Mouse (Mus musculus): ENCODE data around the gene Fam24a. TPM values are rescaled to one million over a fixed set of nuclear protein-coding genes. Genes with fewer than 3 reads are reported as not detected.

Gene Fam24a
- total RNA-seq, 2 experiments from 2014 or later, result not detected

Other genes starting within 250 kb of the Fam24a start
- gene 4933402N03Rik, start 187.6 kb upstream of the Fam24a start, total RNA-seq (2021), result not detected
- not detected for gene 5430419D17Rik, start 159.5 kb upstream of the Fam24a start, total RNA-seq (2021)
- gene Cuzd1, start 11.6 kb upstream of the Fam24a start, total RNA-seq (2021), result not detected
- gene Fam24b, start 4.3 kb upstream of the Fam24a start, total RNA-seq (2021), result not detected
- 10 to 100 TPM; 15.0 to 15.8 TPM for gene 2310057M21Rik, start 28.9 kb downstream of the Fam24a start, total RNA-seq (2021)
- gene Pstk, start 37.3 kb downstream of the Fam24a start, total RNA-seq (2021), result 10 to 100 TPM; 30.7 to 47.4 TPM
- gene Ikzf5, start 76.7 kb downstream of the Fam24a start, total RNA-seq (2021), result 10 to 100 TPM; 31.0 to 32.0 TPM
- gene Acadsb, start 76.7 kb downstream of the Fam24a start, total RNA-seq (2021), result 100 to 1,000 TPM; 190 to 214 TPM
- gene Hmx3, start 209.0 kb downstream of the Fam24a start, total RNA-seq (2021), result not detected
- gene Hmx2, start 214.9 kb downstream of the Fam24a start, total RNA-seq (2021), result not detected
- gene Bub3, start 226.4 kb downstream of the Fam24a start, total RNA-seq (2021), result 10 to 100 TPM; 58.6 to 68.0 TPM